In genomic region chr6:125097951-125098350, GRCm38 (mm10) we compare ENCODE assay signal across 8 mouse cellular contexts. TPM values are rescaled to one million over a fixed set of nuclear protein-coding genes. Genes with fewer than 3 reads are reported as not detected.
DNase-seq lines count a peak whose midpoint lies in the region; ATAC-seq and TF ChIP-seq lines count a peak whose summit lies in the region.

No protein-coding gene starts in this region.

- no peak for TF ChIP-seq CTCF in testis, adult 2 months (IDR thresholded peaks at IDR 0.05; ENCODE audit: control insufficient read depth, insufficient read depth, insufficient replicate concordance, low read depth, low read length)

- no peak for DNase-seq in testis, postnatal 14 days (ENCODE audit: low spot score)
- DNase-seq in limb, embryonic 14.5 days (ENCODE audit: low spot score), result no peak
- DNase-seq in left cerebral cortex, adult 9 months (ENCODE audit: low spot score in 2 of 2), result no peak

- no peak for ATAC-seq in erythroblast, adult 5-6 weeks (replicated peaks; ENCODE audit: low FRiP score, poor library complexity, severe bottlenecking)
- no peak for ATAC-seq in limb, embryonic 14.5 days (ENCODE audit: low FRiP score, low read depth)
- ATAC-seq in stomach, embryonic 16.5 days (ENCODE audit: insufficient read depth, low FRiP score), result no peak
- no peak for ATAC-seq in CD4-positive, CD25-positive, alpha-beta regulatory T cell, adult 4 months

- no peaks in the 10 kb centered on the region for H3K27me3 ChIP-seq in erythroblast, embryonic 14.5 days (ENCODE audit: control insufficient read depth)
- no peaks in the 10 kb centered on the region for H3K27me3 ChIP-seq in testis, adult 2 months (ENCODE audit: control insufficient read depth, insufficient read depth, low read length)
- H3K27me3 ChIP-seq in limb, embryonic 14.5 days (ENCODE audit: control insufficient read depth, insufficient read depth, low read length), result no peaks in the 10 kb centered on the region
- no peaks in the 10 kb centered on the region for H3K27me3 ChIP-seq in stomach, embryonic 16.5 days (ENCODE audit: control insufficient read depth, insufficient read depth, low read length)

- H3K4me3 ChIP-seq in erythroblast, embryonic 14.5 days (replicated peaks), result peak overlapping the region; percentile 96
- H3K4me3 ChIP-seq in testis, adult 2 months (ENCODE audit: control insufficient read depth, low read depth, low read length), result peak overlapping the region; percentile 95
- peak overlapping the region; percentile 96 for H3K4me3 ChIP-seq in limb, embryonic 14.5 days (replicated peaks; ENCODE audit: low read length)
- peak overlapping the region; percentile 96 for H3K4me3 ChIP-seq in stomach, embryonic 16.5 days (replicated peaks; ENCODE audit: low read length)

- peaks cover 82% of the 10 kb centered on the region for H3K4me1 ChIP-seq in erythroblast, embryonic 14.5 days (ENCODE audit: control insufficient read depth)
- peaks cover 23% of the 10 kb centered on the region for H3K4me1 ChIP-seq in testis, adult 2 months (ENCODE audit: control insufficient read depth, insufficient read depth, low read length)
- H3K4me1 ChIP-seq in limb, embryonic 14.5 days (ENCODE audit: control insufficient read depth, insufficient read depth, low read length), result peaks cover 24% of the 10 kb centered on the region
- peaks cover 34% of the 10 kb centered on the region for H3K4me1 ChIP-seq in stomach, embryonic 16.5 days (ENCODE audit: control insufficient read depth, insufficient read depth, low read length)

- no peak for TF ChIP-seq POLR2A in testis, adult 2 months (IDR thresholded peaks at IDR 0.05; ENCODE audit: control insufficient read depth, low read depth, low read length)
- TF ChIP-seq POLR2A in limb, embryonic 14.5 days (IDR thresholded peaks at IDR 0.05; ENCODE audit: borderline replicate concordance, extremely low read depth, insufficient read depth, insufficient read length), result no peak

- no peaks in the 10 kb centered on the region for H3K9me3 ChIP-seq in erythroblast, embryonic 14.5 days (ENCODE audit: control insufficient read depth, low read length)
- H3K9me3 ChIP-seq in limb, embryonic 14.5 days (ENCODE audit: control insufficient read depth, low read length), result no peaks in the 10 kb centered on the region
- no peaks in the 10 kb centered on the region for H3K9me3 ChIP-seq in stomach, embryonic 16.5 days (replicated peaks; ENCODE audit: control insufficient read depth, low read length)

- H3K4me2 ChIP-seq in limb, embryonic 14.5 days (replicated peaks; ENCODE audit: low read depth, low read length, severe bottlenecking), result peak overlapping the region; percentile 82
- peak overlapping the region; percentile 96 for H3K4me2 ChIP-seq in stomach, embryonic 16.5 days (ENCODE audit: low read depth, low read length)

- H3K9ac ChIP-seq in limb, embryonic 14.5 days (ENCODE audit: low read depth, low read length, severe bottlenecking), result peak overlapping the region; percentile 88
- H3K9ac ChIP-seq in stomach, embryonic 16.5 days (ENCODE audit: low read length), result peak overlapping the region; percentile 95

- peaks cover 53% of the 10 kb centered on the region for H3K36me3 ChIP-seq in erythroblast, embryonic 14.5 days (ENCODE audit: control insufficient read depth)
- peaks cover 1% of the 10 kb centered on the region for H3K36me3 ChIP-seq in testis, adult 2 months (ENCODE audit: control insufficient read depth, insufficient read depth, low read length)
- peaks cover 56% of the 10 kb centered on the region for H3K36me3 ChIP-seq in limb, embryonic 14.5 days (ENCODE audit: control insufficient read depth, insufficient read depth, low read length)
- peaks cover 29% of the 10 kb centered on the region for H3K36me3 ChIP-seq in stomach, embryonic 16.5 days (ENCODE audit: control insufficient read depth, insufficient read depth, low read length)

- no peak overlapping the region for H3K27ac ChIP-seq in testis, adult 2 months (ENCODE audit: control insufficient read depth, insufficient read depth, low read depth, low read length)
- H3K27ac ChIP-seq in limb, embryonic 14.5 days (replicated peaks; ENCODE audit: low read depth, low read length), result no peak overlapping the region
- H3K27ac ChIP-seq in stomach, embryonic 16.5 days (ENCODE audit: low read length), result no peak overlapping the region

- 58% methylated on average over 8 of the region's 8 CpGs for WGBS in limb, embryonic 14.5 days
- WGBS in stomach, embryonic 16.5 days, result 45% methylated on average over 8 of the region's 8 CpGs

RNA-seq across cellular contexts. Expression of gene Chd4, which starts 2.2 kb away (rescaled TPM):
- 6.8 TPM in 2 replicates for polyA plus RNA-seq in erythroblast, embryonic 14.5 days (2012)
- total RNA-seq in erythroblast, adult 5-6 weeks (2015; ENCODE audit: low replicate concordance), result 31.8 and 50.0 TPM in 2 replicates
- total RNA-seq in erythroblast, adult 5-6 weeks (2017; ENCODE audit: low replicate concordance), result 70.6 and 102 TPM in 2 replicates
- polyA plus RNA-seq in testis, adult 2 months (2012; rRNA removed), result 42.5 and 43.0 TPM in 2 replicates
- polyA plus RNA-seq in limb, embryonic 14.5 days (2012; rRNA removed), result 75.0 and 89.7 TPM in 2 replicates
- polyA plus RNA-seq in limb, embryonic 14.5 days (2014; fragmentation: Nextera tagmentation; extraction: Ambion mirVana), result 78.6 and 81.8 TPM in 2 replicates
- polyA plus RNA-seq in stomach, embryonic 16.5 days (2015; fragmentation: Nextera tagmentation; extraction: Ambion mirVana), result 42.6 and 46.3 TPM in 2 replicates
- 10 to 100 TPM; 61.4 to 71.9 TPM for polyA plus RNA-seq in CD4-positive, CD25-positive, alpha-beta regulatory T cell, adult 4 months (2017; shearing (Covaris generic))

RNA-seq across cellular contexts. Expression of gene Lpar5, which starts 30.2 kb away (rescaled TPM):
- polyA plus RNA-seq in erythroblast, embryonic 14.5 days (2012), result 0.06 TPM in 1 of 2 replicates, not detected in the other
- 3.1 TPM in 1 of 2 replicates, not detected in the other for total RNA-seq in erythroblast, adult 5-6 weeks (2015; ENCODE audit: low replicate concordance)
- 0.60 TPM in 1 of 2 replicates, not detected in the other for total RNA-seq in erythroblast, adult 5-6 weeks (2017; ENCODE audit: low replicate concordance)
- polyA plus RNA-seq in testis, adult 2 months (2012; rRNA removed), result 0.31 and 0.32 TPM in 2 replicates
- 3.9 and 5.0 TPM in 2 replicates for polyA plus RNA-seq in limb, embryonic 14.5 days (2012; rRNA removed)
- 2.5 and 4.0 TPM in 2 replicates for polyA plus RNA-seq in limb, embryonic 14.5 days (2014; fragmentation: Nextera tagmentation; extraction: Ambion mirVana)
- polyA plus RNA-seq in stomach, embryonic 16.5 days (2015; fragmentation: Nextera tagmentation; extraction: Ambion mirVana), result 9.5 and 13.6 TPM in 2 replicates
- polyA plus RNA-seq in CD4-positive, CD25-positive, alpha-beta regulatory T cell, adult 4 months (2017; shearing (Covaris generic)), result 10 to 100 TPM; 12.1 to 19.9 TPM

RNA-seq across cellular contexts. Expression of gene Nop2, which starts 33.8 kb away (rescaled TPM):
- 0.78 and 1.8 TPM in 2 replicates for polyA plus RNA-seq in erythroblast, embryonic 14.5 days (2012)
- total RNA-seq in erythroblast, adult 5-6 weeks (2015; ENCODE audit: low replicate concordance), result 4.8 and 6.7 TPM in 2 replicates
- total RNA-seq in erythroblast, adult 5-6 weeks (2017; ENCODE audit: low replicate concordance), result 10.5 and 11.8 TPM in 2 replicates
- polyA plus RNA-seq in testis, adult 2 months (2012; rRNA removed), result 24.5 and 26.2 TPM in 2 replicates
- 43.7 and 48.5 TPM in 2 replicates for polyA plus RNA-seq in limb, embryonic 14.5 days (2012; rRNA removed)
- 54.2 TPM in 2 replicates for polyA plus RNA-seq in limb, embryonic 14.5 days (2014; fragmentation: Nextera tagmentation; extraction: Ambion mirVana)
- 56.6 and 57.9 TPM in 2 replicates for polyA plus RNA-seq in stomach, embryonic 16.5 days (2015; fragmentation: Nextera tagmentation; extraction: Ambion mirVana)
- 10 to 100 TPM; 51.5 to 59.7 TPM for polyA plus RNA-seq in CD4-positive, CD25-positive, alpha-beta regulatory T cell, adult 4 months (2017; shearing (Covaris generic))

RNA-seq across cellular contexts. Expression of gene Iffo1, which starts 47.1 kb away (rescaled TPM):
- polyA plus RNA-seq in erythroblast, embryonic 14.5 days (2012), result 1.3 and 1.5 TPM in 2 replicates
- total RNA-seq in erythroblast, adult 5-6 weeks (2015; ENCODE audit: low replicate concordance), result 3.1 and 6.9 TPM in 2 replicates
- total RNA-seq in erythroblast, adult 5-6 weeks (2017; ENCODE audit: low replicate concordance), result 2.2 and 10.9 TPM in 2 replicates
- polyA plus RNA-seq in testis, adult 2 months (2012; rRNA removed), result 60.9 and 62.9 TPM in 2 replicates
- polyA plus RNA-seq in limb, embryonic 14.5 days (2012; rRNA removed), result 64.7 and 78.6 TPM in 2 replicates
- 25.9 and 34.1 TPM in 2 replicates for polyA plus RNA-seq in limb, embryonic 14.5 days (2014; fragmentation: Nextera tagmentation; extraction: Ambion mirVana)
- polyA plus RNA-seq in stomach, embryonic 16.5 days (2015; fragmentation: Nextera tagmentation; extraction: Ambion mirVana), result 6.0 and 8.8 TPM in 2 replicates
- polyA plus RNA-seq in CD4-positive, CD25-positive, alpha-beta regulatory T cell, adult 4 months (2017; shearing (Covaris generic)), result 10 to 100 TPM in 1 of 2 experiments, 1 to 10 TPM in 1; 9.5 to 10.6 TPM

RNA-seq across cellular contexts. Expression of gene Acrbp, which starts 48.5 kb away (rescaled TPM):
- 0.97 and 1.6 TPM in 2 replicates for polyA plus RNA-seq in erythroblast, embryonic 14.5 days (2012)
- 3.3 TPM in 1 of 2 replicates, not detected in the other for total RNA-seq in erythroblast, adult 5-6 weeks (2015; ENCODE audit: low replicate concordance)
- total RNA-seq in erythroblast, adult 5-6 weeks (2017; ENCODE audit: low replicate concordance), result 7.0 and 11.6 TPM in 2 replicates
- 1,698 and 1,947 TPM in 2 replicates for polyA plus RNA-seq in testis, adult 2 months (2012; rRNA removed)
- polyA plus RNA-seq in limb, embryonic 14.5 days (2012; rRNA removed), result 28.9 and 31.3 TPM in 2 replicates
- 9.4 and 13.9 TPM in 2 replicates for polyA plus RNA-seq in limb, embryonic 14.5 days (2014; fragmentation: Nextera tagmentation; extraction: Ambion mirVana)
- polyA plus RNA-seq in stomach, embryonic 16.5 days (2015; fragmentation: Nextera tagmentation; extraction: Ambion mirVana), result 10.6 and 12.9 TPM in 2 replicates
- 10 to 100 TPM; 24.6 to 25.9 TPM for polyA plus RNA-seq in CD4-positive, CD25-positive, alpha-beta regulatory T cell, adult 4 months (2017; shearing (Covaris generic))
